Mouse (Mus musculus) cerebellum, adult 11-12 months (tissue): ENCODE data around the gene Tomm20l.

Source experiments
- DNase-seq: peaks from one replicate; pipeline ENCODE4 v3.0.0; 2022

Gene Tomm20l

GRCm38 (mm10) chr12:71157974-71158373, 46.7 kb downstream of the Tomm20l start:
- no peak for DNase-seq

DNA sequence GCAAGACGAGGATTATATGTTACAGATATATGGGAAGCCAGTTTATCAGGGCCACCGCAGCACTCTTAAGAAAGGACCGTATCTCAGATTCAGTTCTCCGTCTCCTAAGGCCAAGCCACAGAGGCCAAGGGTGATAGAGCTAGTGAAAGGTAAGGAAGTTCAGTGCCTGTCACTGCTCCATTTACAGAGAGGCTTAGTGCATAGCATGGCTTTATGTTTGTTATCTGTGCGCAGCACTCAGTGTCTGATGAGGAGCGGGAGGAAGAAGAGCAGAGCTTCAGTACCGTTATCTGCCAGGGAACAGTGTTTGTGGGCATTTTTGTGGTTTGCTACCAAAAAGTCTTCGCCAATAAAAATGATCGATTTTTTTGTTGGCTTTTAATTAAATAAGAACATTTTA, 53.2 kb downstream of the Tomm20l start:
- no peak for DNase-seq

- DNase-seq = no peak
Measured at GRCm38 (mm10) chr12:71169911-71170310, 58.7 kb downstream of the Tomm20l start.
